Mouse (Mus musculus) CH12F3 (cell line): ENCODE data around the gene Fam171a1.

Source experiments
- in situ Hi-C: fragments of 300-500 bp; cut with MboI; formaldehyde crosslinking; loops from 2 replicates; pipeline ENCODE4 v1.14.3; 2020; ENCODE audit warnings: low sequenced_read_pairs

The Fam171a1 gene

DNA sequence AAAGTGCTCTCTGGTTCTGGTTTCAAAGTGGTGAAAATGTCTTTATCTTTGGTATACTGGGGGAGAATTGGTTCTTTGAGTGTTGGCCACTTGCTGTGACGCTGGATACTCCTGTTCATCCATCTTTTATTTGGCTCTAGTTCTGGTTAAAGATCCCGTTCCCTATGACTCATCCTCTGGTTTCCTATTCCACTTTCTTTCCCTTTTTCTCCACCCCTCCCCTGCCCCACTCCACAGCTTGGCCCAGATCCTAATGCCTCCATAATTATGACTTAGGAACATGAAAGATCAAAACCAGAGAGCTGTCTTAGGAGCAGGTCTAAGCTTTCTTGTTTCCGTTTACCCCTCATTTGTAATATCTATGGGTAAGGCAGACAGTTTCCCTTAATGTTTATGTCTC is 130.2 kb downstream of the Fam171a1 start:
- in situ Hi-C loops, result no loop called here

DNA sequence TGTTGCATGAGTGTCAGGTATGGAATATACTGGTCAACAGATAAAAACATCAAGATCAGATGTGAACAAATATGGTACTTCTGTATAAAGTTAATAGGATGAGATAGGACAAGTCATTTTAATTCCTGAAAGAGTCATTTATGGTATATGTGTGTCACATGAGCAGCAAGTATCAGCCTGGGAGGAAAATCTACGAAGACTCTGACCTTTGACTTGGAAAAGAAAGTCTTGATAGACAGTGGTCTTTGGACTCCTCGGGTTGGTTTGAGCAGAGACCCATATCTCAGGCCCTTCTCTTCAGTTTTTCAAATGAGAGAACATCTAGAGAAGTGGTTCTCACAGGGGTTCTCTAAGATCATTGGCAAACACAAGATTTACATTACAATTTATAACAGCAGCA is 137.3 kb downstream of the Fam171a1 start:
- in situ Hi-C loops, result no loop called here

DNA sequence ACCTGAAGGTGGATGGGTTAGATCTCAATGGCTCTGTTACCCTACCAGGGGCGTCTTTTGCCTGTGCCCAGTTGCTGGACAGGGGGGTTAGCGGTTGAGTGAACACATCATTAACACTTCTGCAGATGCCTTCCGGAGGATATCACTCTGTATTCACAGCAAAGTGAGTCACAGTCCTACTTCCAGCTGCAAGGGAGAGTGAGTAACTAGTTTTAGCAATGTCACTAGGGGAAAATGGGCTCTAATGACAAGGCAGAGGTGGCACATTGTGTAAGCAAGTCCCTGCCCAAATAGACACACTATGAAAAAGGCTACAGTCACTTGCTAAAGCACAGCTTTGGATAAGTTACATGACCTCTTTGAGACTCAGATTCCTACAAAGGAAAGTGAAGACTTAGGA is 152.4 kb downstream of the Fam171a1 start:
- in situ Hi-C loops, result no loop called here

DNA sequence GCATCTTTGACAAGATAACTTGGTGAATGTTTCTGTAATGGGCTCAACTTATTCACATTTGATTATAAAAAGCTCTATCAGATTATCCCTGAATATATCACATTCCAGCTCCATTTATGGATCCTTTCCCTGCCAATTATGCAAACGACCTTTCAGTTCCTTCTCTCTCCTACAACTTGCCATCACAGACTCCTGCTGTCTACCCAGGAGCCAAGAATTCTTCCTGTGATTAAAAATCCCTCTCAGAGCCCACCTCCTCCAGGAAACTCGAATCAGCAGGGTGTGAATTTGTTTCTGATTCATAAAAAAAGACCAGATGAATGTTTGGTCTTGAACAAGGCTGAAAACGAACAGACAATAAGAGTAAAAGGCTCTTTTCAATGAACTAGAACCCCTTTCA is 153.9 kb downstream of the Fam171a1 start:
- in situ Hi-C loops, result no loop called here

DNA sequence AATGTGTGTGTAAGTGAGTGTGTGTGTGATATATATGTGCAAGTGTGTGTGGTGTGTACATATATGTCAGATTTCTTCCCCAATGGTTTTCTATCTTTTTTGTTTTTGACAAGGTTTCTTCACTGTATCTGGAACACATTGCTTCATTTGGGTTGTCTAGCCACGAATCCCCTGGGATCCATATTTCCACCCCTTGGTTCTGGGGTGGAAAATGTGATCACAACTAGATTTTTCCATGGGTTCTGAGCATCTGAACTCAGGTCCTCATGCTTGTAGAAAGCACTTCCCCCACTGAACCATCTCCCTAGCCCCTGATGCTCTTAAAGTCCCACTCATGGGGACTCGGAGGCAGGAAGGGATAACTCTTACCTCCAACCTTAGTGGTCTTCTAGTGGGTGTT is 159.3 kb downstream of the Fam171a1 start:
- in situ Hi-C loops, result no loop called here

DNA sequence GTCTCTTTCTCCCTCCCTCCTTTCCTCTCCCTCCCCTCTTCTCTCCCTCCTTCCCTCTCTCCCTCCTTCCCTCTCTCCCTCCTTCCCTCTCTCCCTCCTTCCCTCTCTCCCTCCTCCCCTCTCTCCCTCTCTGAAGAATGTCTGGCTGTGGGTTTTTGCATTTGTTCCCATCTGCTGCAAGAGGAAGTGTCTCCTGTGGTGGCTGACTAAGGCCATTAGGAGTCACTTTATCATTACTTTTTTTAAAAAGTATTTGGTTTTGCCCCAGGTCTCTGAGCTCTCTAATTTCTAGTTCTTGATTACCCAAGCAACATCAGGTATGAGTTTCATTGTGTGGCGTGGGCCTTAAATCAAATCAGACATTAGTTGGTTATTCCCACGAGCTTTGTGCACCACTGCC is 162.1 kb downstream of the Fam171a1 start:
- in situ Hi-C loops, result no loop called here
